Mouse (Mus musculus) thymus, adult 18-20 months (tissue): ENCODE data around the gene Tsc2.
A peak's percentile ranks its signal among the peaks of the same experiment; 100 is the strongest.

Source experiments
- DNase-seq, 2 experiments: peaks; one replicate each; pipeline ENCODE4 v3.0.0; 2022; ENCODE audit warnings: mixed read lengths in 2 of 2

The Tsc2 gene

DNA sequence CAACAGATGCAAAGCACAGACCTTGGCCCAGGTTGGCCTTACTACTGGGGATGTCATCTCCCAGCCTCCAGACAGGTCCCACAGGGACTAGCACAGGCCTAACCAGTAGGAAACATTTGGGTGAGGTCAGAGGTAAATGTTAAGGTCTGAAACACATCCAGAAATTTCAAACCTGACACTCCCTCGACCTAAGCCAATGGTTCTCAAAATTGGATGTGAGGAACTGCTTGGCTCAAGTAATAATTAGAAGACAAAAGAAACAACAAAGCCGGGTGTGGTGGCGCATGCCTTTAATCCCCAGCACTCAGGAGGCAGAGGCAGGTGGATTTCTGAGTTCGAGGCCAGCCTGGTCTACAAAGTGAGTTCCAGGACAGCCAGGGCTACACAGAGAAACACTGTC is 14.0 kb upstream of the Tsc2 start:
- DNase-seq, result no peak

GRCm38 (mm10) chr17:24645916-24646315 is 13.5 kb upstream of the Tsc2 start:
- no peak for DNase-seq

GRCm38 (mm10) chr17:24644875-24645721 is 12.7 kb upstream of the Tsc2 start:
- no peak for DNase-seq

GRCm38 (mm10) chr17:24644030-24644715 is 11.7 kb upstream of the Tsc2 start:
- no peak for DNase-seq

DNA sequence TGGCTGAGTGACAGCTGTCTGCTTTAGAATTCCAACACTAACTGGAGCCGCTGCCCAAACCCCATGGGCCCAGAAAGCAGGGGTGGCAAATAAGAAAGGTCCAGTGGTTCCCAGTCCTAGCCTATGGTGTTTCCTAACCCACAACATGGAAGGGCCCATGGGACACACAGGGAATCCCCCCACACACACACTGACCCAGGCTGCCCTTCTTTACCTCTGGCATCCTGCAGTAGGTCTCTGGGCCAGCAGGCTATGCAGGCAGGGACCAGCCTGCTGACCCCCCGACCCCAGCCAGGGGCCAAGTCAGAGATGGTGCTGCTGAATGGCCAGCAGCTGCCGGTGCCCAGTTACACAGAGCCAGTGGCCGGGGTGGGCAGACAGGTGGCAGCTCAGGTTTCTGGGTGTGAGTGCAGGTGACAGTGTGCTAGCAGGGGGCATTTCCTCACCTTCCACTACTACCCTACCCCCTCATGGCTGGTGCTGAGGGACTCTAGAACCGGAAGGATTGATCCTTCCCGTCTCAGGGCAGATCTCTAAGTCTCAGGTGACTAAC is 10.4 kb upstream of the Tsc2 start:
- no peak for DNase-seq

GRCm38 (mm10) chr17:24641944-24642343 is 9.5 kb upstream of the Tsc2 start:
- no peak for DNase-seq

DNA sequence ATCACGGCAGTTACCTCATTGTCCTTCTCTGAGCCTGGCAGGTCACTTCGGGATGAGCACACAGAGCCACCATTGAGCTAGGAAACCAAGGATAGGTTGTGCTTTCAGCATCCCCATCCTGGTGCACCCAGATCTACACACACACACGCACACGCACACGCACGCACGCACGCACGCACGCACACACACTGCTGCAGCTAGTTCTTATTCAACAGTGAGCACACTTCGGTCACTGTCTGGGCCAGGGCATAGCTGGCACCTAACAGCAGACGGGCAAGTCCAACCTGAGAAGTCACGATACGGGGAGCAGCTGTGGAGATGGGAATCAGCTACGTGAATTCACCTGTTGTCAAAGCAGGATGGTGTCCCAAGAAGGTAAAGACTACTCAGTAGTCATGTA is 8.2 kb upstream of the Tsc2 start:
- DNase-seq, result no peak

GRCm38 (mm10) chr17:24640119-24640518 is 7.7 kb upstream of the Tsc2 start:
- no peak for DNase-seq

DNA sequence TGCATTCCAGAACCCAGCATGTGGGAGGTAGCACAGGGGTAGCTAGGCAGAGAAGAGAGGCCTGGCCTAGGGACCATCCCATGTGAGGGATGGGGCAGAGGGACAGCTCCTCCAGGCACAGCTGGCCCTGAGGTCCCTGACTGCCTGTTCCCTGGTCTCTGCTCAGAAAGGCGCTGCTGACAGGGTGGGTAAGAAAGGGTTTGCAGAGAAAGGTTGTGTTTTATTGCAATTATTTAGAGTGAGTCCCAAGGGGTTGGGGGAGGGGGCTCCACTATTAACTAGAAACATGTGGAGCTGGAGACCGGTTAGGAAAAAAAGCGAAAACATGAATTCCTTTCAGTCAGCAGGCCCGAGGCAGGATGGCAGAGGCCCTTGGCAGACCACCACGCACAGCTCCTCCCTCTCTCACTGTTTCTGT is 7.2 kb upstream of the Tsc2 start:
- no peak for DNase-seq

DNA sequence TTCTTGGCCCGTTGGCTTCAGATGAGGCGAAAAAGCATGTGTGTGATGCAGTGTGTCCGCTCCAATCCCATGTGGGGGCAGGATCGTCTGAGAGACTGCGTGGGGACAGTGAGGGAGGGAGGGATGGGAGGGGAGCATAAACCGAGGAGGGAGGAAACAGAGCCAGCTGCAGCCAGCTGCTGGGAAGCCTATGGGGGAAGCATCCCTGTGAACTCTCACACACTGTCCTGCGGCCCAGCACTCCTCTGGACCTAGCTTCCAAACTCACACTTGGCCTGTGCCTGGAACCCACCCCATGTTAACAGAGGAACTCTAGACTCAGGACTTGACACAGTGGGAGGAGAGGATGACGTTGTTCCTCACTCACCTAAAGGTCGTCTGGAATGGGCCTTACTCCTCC is 6.4 kb upstream of the Tsc2 start:
- DNase-seq, result no peak

GRCm38 (mm10) chr17:24638214-24638613 is 5.8 kb upstream of the Tsc2 start:
- DNase-seq, result no peak

GRCm38 (mm10) chr17:24636781-24637481 is 4.5 kb upstream of the Tsc2 start:
- no peak for DNase-seq

DNA sequence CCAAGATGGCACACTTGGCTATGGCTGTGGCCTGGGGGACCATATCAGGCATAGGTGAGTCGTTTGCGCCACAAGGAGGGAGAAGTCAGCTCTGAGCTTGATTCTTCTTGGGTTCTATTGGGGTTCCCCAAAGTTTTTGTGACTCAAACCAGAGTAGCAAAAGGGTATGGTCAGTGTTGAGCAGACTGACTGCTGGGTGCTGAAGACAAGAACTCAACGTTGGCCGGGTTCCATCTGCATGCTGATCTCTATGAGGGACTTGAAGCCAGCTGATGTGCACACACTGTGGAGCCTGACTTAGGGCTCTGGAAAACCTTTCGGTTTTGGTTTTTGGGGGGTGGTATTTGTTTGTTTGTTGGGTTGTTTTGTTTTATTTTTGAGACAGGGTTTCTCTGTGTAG is 3.3 kb upstream of the Tsc2 start:
- no peak for DNase-seq

- DNase-seq, result no peak
Measured at GRCm38 (mm10) chr17:24635024-24635423, 2.6 kb upstream of the Tsc2 start.

DNA sequence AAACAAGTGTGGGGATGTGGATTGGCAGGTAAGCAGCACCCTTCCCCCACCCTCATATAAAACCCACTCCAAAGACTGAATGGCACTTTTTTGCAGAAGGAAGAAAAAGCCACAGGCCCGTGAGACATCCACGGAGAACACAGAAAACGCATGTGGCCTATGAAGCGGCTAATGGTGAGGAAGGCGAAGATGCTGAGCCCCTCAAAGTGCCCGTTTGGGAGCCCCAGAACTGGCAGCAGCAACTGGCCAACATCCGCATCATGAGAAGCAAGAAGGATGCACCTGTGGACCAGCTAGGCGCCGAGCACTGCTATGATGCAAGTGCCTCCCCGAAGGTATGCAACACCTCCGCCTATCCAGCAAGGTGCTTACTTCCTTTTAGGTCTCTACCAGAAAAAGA is 1.4 kb upstream of the Tsc2 start:
- DNase-seq, result no peak

DNA sequence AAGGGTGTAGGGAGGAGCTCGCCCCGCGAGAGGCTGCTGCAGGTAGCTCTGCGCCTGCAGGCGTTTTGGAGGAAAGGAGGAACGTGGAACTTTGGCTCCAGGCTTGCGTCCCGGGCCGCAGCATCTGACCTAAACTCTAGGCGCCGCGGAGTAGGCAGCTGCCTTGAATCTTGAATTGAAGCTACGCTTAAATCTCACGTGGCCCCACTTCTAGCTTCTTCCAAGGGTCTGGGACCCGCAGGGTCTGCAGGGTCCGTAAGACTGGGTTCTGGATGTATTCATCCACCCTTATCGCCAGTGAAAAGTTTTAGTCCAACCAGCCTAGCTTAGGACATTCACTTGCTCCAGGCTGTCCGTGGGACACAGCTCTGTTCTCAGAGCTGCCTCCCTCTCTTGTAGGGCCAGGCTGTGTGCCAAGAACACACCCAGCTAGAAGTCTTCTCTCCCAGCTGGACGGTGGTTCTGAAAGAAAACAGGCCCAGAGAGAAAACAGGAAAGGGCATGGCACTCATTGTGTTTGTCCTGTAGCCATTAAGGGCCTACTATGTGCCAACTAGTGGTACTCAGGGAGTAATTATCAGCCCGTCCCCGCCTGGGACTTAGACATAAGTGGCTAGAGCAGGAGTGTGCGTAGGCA is 501 bp upstream of the Tsc2 start:
- no peak for DNase-seq

DNA sequence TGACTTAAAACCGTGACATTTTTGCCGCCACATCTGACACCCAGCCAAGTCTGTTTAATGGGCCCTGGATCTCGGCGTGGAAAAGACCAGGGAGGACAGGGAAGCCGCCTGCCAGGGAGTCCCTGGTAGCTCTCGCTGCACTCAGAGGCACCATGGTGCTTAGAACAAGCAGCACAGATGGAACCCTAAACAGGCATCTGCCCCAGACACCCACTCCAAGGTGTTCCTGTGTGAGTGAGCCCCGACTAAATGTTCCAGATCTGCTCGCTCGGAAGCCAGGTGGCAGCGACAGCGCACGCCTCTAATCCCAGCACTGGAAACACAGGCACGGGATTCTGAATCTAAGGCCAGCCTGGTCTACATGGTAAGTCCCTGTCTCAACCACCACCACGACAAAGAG is 2.4 kb downstream of the Tsc2 start:
- DNase-seq, result no peak

- DNase-seq, result peak; percentile 32 to 42
Measured at GRCm38 (mm10) chr17:24628646-24629045, 3.8 kb downstream of the Tsc2 start.

GRCm38 (mm10) chr17:24625472-24625871 is 7.0 kb downstream of the Tsc2 start:
- DNase-seq, result no peak

DNA sequence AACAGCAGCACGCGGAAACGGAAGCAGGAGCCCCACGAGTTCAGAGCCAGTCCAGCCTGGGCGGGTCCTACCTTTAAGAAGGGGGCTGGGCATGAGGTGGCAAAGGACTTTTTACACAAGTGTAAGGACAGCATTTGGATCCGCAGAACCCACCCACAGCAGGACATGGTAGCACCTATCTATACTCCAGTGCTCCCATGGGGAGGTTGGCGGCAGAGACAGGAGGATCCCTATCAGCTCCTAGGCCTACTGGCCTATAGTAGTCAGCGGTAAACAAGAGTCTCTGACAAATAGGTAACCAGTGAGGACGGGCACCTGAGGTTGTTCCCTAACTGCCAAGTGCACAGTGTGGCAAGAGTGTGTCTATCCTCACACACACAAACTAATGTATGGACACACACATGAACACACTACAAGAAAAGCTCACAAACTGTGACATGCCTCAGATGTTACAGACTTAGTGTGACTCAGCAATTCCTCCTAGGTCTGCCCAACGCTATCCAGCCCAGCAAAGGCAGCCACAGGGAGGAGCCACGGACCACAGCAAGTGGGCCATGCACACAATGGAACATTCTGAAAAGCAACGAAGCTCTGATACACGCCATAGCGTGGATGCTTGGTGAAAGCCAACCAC is 14.8 kb downstream of the Tsc2 start:
- DNase-seq, result no peak

DNA sequence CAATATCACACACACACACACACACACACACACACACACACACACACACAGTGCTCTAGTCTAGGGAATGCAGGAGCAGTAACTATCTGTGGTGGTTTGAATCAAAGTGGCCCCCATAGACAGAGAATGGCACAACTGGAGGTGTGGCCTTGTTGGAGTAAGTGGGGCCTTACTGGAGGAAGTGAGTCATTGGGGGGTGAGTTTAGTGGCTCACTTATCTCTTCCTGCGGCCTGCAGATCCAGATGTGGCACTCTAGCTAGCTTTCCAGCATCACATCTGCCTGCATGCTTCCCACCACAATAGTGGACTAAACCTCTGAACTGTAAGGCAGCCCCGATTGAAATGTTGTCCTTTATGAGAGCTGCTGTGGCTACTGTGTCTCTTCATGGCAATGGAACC is 21.7 kb downstream of the Tsc2 start:
- no peak for DNase-seq

- DNase-seq, result no peak
Measured at GRCm38 (mm10) chr17:24608874-24609273, 23.6 kb downstream of the Tsc2 start.
